Mouse (Mus musculus) hindbrain, embryonic 12.5 days (tissue): ENCODE data around the gene Zfp541. TPM values are rescaled to one million over a fixed set of nuclear protein-coding genes. Genes with fewer than 3 reads are reported as not detected.

ENCODE experiments used
- ATAC-seq: fragments of 200-750 bp; cut with Nextera tagmentation; 2 replicates; pipeline ENCODE4 v1.8.0; 2017; ENCODE audit warnings: moderate TSS enrichment; ENCODE audit not compliant: low FRiP score
- H3K27ac ChIP-seq: fragments of 300-500 bp; sonication (generic); 2 replicates; pipeline ENCODE4 v1.5.1; 2016; ENCODE audit warnings: mild to moderate bottlenecking
- H3K27me3 ChIP-seq: fragments of 300-500 bp; sonication (generic); 2 replicates; pipeline ENCODE4 v1.6.1; 2016; ENCODE audit warnings: mild to moderate bottlenecking
- H3K36me3 ChIP-seq: fragments of 300-500 bp; sonication (generic); 2 replicates; pipeline ENCODE4 v1.6.1; 2016; ENCODE audit warnings: mild to moderate bottlenecking
- H3K4me1 ChIP-seq: fragments of 300-500 bp; sonication (generic); 2 replicates; pipeline ENCODE4 v1.6.1; 2016
- H3K4me2 ChIP-seq: fragments of 300-500 bp; sonication (generic); replicated peaks from 2 replicates; pipeline ENCODE4 v1.6.1; 2016; ENCODE audit warnings: mild to moderate bottlenecking
- H3K4me3 ChIP-seq: fragments of 300-500 bp; sonication (generic); 2 replicates; pipeline ENCODE4 v1.5.1; 2016; ENCODE audit warnings: mild to moderate bottlenecking
- H3K9ac ChIP-seq: fragments of 300-500 bp; sonication (generic); 2 replicates; pipeline ENCODE4 v1.6.1; 2016; ENCODE audit warnings: mild to moderate bottlenecking, moderate library complexity
- H3K9me3 ChIP-seq: fragments of 300-500 bp; sonication (generic); replicated peaks from 2 replicates; pipeline ENCODE4 v1.6.1; 2016; ENCODE audit warnings: mild to moderate bottlenecking
- WGBS: fragments of 180-500 bp; shearing (Covaris S2); methylation state at CpG from one replicate; pipeline ENCODE4 v1.1.7; 2016; 5-methylcytosine and 5-hydroxymethylcytosine counted together
- polyA plus RNA-seq: library from polyadenylated mRNA; unstranded; fragments of >200 nt; fragmentation: Nextera tagmentation; extraction: Ambion mirVana; gene quantifications from 2 replicates; pipeline ENCODE4 v1.2.1, GENCODE M21; 2016

Gene Zfp541
- polyA plus RNA-seq, result 0.05 and 0.07 TPM in 2 replicates

DNA sequence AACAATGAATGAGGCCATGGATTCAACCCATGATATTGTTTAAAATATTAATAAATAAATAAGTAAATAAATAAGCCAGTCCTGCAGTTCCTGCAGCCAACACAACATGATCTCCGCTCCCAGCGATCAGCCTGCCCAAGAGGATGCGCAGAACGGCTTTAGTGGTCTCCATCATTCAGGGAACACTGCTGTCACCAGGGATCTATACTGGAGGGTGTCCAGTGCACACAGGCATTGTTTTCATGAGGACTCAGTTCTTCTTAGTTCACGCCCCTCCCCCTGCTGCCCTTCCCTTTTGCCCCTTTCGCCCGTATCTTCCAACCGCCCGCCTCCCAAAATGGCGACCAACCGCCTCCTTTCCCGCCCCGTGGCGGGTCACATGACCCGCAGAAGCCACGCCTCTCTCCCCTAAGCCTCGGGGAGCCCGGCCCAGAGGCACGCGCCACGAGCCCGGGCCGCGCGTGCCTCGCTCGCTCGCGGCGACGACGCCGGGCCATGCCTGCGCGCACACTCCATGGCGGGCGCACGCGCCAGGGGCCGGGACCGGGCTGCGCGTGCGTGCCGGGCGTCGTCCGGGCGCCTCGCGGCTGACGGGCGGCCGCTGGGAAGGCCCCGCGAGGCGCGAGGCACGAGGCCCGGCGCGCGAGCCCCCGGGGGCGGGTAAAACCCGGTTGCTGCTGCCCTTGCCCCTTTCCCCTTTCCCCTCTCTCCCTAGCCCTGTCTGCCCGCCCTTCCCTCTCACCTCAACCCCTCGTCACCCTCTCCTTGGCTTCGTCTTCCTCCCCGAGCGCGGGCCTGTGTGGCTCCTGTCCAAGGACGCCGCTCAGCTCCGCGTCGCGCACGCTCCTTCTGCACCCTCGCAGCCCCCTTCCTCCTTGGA lies at the start of gene Zfp541:
TSS of gene Zfp541 (plus strand) at position 596 of the 880 bp plus-strand sequence.
- 45% methylated on average over 79 of the region's 80 CpGs for WGBS
- H3K4me3 ChIP-seq, result no peak within 1 kb of the TSS; the same call in 1 of the 2 replicates
- H3K4me2 ChIP-seq, result peak within 1 kb of the TSS; percentile 34; the same call in 1 of the 2 replicates
- no peak within 1 kb of the TSS for H3K9ac ChIP-seq
- H3K9me3 ChIP-seq, result peaks cover 11% of the 10 kb centered on the region
- no peak within 1 kb of the TSS for H3K27ac ChIP-seq
- H3K27me3 ChIP-seq, result peaks cover 26% of the 10 kb centered on the region
- no peaks in the 10 kb centered on the region for H3K36me3 ChIP-seq
- 0 out of 2 replicates have a peak, but pooled peaks cover 2% of the 10 kb centered on the region for H3K4me1 ChIP-seq
- 0 out of 2 replicates have a peak, but pooled peaks have one; percentile 26 for ATAC-seq

GRCm38 (mm10) chr7:16012576-16013263 lies 48.9 kb upstream of the Zfp541 start:
- Histone ChIP-seq H3K27me3 (no peaks in the 10 kb centered on the region), H3K4me1 (no peaks in the 10 kb centered on the region), H3K4me2 (no peak overlapping the region), H3K9ac (no peak overlapping the region), H3K36me3 (peaks cover 6% of the 10 kb centered on the region), H3K9me3 (no peaks in the 10 kb centered on the region), H3K4me3 (no peak overlapping the region), H3K27ac (no peak overlapping the region)
- no peak for ATAC-seq
- WGBS, result 79% methylated on average over 11 of the region's 11 CpGs

- 67% methylated on average over 5 of the region's 5 CpGs for WGBS
- no peaks in the 10 kb centered on the region for H3K9me3 ChIP-seq
- no peak overlapping the region for H3K4me2 ChIP-seq
- peaks cover 6% of the 10 kb centered on the region for H3K36me3 ChIP-seq
- H3K27ac ChIP-seq, result no peak overlapping the region
- no peak for ATAC-seq
- H3K4me3 ChIP-seq, result no peak overlapping the region
- H3K4me1 ChIP-seq, result no peaks in the 10 kb centered on the region
- no peak overlapping the region for H3K9ac ChIP-seq
- H3K27me3 ChIP-seq, result no peaks in the 10 kb centered on the region
Observed at GRCm38 (mm10) chr7:16013722-16014275, 47.8 kb upstream of the Zfp541 start.

GRCm38 (mm10) chr7:16014521-16015175 lies 47.0 kb upstream of the Zfp541 start:
- Histone ChIP-seq H3K9me3 (no peaks in the 10 kb centered on the region), H3K9ac (no peak overlapping the region), H3K4me1 (no peaks in the 10 kb centered on the region), H3K36me3 (peaks cover 6% of the 10 kb centered on the region), H3K4me2 (no peak overlapping the region), H3K27me3 (no peaks in the 10 kb centered on the region), H3K4me3 (no peak overlapping the region), H3K27ac (no peak overlapping the region)
- WGBS, result 91% methylated on average over 8 of the region's 8 CpGs
- ATAC-seq, result no peak

- no peak overlapping the region for H3K4me2 ChIP-seq
- no peaks in the 10 kb centered on the region for H3K4me1 ChIP-seq
- H3K9me3 ChIP-seq, result no peaks in the 10 kb centered on the region
- peaks cover 6% of the 10 kb centered on the region for H3K36me3 ChIP-seq
- 90% methylated on average over 5 of the region's 5 CpGs for WGBS
- H3K9ac ChIP-seq, result no peak overlapping the region
- H3K27ac ChIP-seq, result no peak overlapping the region
- no peak for ATAC-seq
- H3K27me3 ChIP-seq, result no peaks in the 10 kb centered on the region
- no peak overlapping the region for H3K4me3 ChIP-seq
Observed at GRCm38 (mm10) chr7:16015384-16015783, 46.2 kb upstream of the Zfp541 start.

DNA sequence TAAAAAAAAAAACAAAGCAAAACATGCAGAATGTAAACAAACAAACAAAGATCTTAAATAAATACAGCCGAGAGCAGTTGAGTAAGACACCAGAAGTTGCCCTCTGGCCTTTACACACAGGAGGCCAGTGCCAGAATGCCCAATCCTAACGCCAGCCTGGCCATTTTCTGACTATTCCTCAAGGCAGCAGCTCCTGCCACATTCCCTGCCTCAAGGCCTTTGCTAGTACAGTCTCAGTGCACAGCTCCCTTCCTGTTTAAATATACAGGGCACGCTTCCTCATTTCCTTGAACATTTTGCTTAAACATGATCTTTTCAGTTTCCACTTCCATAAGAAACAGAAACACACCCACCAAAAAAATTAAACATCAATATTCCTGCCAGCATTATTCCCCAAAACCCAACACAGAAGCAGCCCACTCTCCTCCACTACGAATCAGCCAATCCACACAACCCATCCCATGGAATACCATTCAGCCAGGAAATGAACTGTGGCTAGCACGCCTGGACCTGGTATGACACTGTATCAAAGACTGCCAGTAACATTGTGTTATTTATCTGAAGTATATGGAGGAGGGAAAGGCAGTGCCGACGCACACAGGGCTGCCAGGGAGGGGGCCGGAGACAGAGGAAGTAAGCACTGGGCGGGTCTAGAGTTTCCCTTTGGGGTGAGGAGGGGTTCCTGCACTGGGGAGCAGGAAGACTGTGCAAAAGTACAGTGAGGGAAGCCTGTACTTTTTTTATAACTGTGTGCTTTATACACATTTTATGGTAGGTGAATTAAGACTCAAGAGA lies 43.4 kb upstream of the Zfp541 start:
- 85% methylated on average over 9 of the region's 9 CpGs for WGBS
- no peak overlapping the region for H3K9ac ChIP-seq
- no peak for ATAC-seq

GRCm38 (mm10) chr7:16019256-16020094 lies 42.1 kb upstream of the Zfp541 start:
- 91% methylated on average over 5 of the region's 5 CpGs for WGBS
- Histone ChIP-seq H3K4me2 (no peak overlapping the region), H3K9me3 (no peaks in the 10 kb centered on the region), H3K27me3 (no peaks in the 10 kb centered on the region), H3K4me3 (no peak overlapping the region), H3K27ac (no peak overlapping the region), H3K9ac (no peak overlapping the region), H3K36me3 (no peaks in the 10 kb centered on the region; the same call in 1 of the 2 replicates), H3K4me1 (peaks cover 5% of the 10 kb centered on the region)
- no peak for ATAC-seq

More for the DNA sequence above, 43.4 kb upstream of the Zfp541 start:
- no peak overlapping the region for H3K27ac ChIP-seq
- H3K4me2 ChIP-seq, result no peak overlapping the region
- H3K36me3 ChIP-seq, result no peaks in the 10 kb centered on the region; the same call in 1 of the 2 replicates
- H3K4me1 ChIP-seq, result peaks cover 5% of the 10 kb centered on the region
- H3K9me3 ChIP-seq, result no peaks in the 10 kb centered on the region
- no peaks in the 10 kb centered on the region for H3K27me3 ChIP-seq
- H3K4me3 ChIP-seq, result no peak overlapping the region

DNA sequence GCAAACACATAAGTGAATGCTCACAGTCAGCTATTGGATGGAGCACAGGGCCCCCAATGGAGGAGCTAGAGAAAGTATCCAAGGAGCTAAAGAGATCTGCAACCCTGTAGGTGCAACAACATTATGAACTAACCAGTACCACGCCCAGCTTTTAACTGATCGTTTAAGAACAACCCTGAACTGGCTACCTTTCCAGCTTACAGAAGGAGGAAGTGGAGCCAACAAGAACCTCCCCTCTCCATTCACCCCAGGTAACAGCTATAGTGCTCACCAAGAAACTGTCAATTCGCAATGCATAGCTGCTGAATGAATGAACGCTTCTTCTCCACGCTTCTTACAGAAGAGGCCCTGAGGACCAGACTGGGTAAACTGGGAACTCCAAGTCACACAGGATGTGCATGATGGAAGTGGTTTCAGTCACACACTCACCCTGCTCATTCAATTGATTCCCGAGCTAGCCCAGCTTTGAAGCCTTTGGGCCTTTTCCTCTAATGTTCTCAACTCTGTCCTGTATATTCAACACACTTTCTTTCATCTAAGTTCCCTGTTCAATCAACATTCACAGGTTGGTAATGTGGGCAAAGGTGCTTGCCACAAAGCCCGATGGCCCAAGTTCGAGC lies 36.9 kb upstream of the Zfp541 start:
- H3K27me3 ChIP-seq, result no peaks in the 10 kb centered on the region
- no peak overlapping the region for H3K4me2 ChIP-seq
- H3K9ac ChIP-seq, result no peak overlapping the region
- H3K4me1 ChIP-seq, result peaks cover 7% of the 10 kb centered on the region
- no peaks in the 10 kb centered on the region for H3K36me3 ChIP-seq
- 92% methylated on average over 8 of the region's 8 CpGs for WGBS
- H3K4me3 ChIP-seq, result no peak overlapping the region
- H3K27ac ChIP-seq, result no peak overlapping the region
- H3K9me3 ChIP-seq, result no peaks in the 10 kb centered on the region
- ATAC-seq, result no peak

DNA sequence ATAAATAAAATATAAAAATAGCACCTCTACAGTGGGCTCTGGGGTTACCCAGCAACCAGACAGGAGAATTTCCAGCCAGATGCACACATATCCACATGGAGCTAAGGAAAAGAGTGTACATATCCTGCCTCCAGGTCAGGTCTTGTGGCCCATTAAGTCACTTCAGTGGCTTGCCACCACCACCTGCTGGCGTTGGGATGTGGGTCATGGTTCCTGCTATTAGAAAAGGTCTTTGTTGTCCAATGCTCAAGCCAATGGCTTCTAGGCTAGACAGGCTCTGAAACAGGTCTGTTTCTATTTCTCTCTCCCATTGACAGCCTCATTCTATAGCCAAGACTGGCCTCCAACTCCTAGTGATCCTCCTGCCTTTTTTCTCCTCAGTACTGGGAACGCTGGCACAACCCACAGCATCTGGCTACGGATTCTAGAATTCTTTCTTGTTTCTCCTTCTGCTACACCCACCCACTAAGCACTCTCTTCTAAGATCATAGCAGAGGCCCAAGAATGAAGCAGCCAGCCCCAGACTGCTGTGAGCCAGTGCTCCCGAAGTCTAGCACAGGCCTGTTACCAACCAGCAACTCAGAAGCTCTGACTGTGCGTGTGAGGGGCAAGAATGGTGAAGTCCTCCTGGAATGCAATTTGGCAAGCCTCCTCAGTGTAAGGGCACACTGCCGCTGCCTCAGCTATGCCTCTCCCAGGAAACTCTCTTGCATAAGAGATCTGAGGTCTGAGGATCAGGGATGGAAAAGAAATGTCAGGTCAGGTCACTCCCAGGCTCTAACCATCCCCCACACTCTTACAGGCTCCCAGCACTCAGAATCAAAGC lies 33.3 kb upstream of the Zfp541 start:
- Histone ChIP-seq H3K9ac (no peak overlapping the region), H3K27ac (no peak overlapping the region), H3K4me1 (peaks cover 2% of the 10 kb centered on the region; the same call in 1 of the 2 replicates), H3K27me3 (no peaks in the 10 kb centered on the region), H3K9me3 (peaks cover 5% of the 10 kb centered on the region; the same call in 1 of the 2 replicates), H3K4me2 (no peak overlapping the region), H3K4me3 (no peak overlapping the region), H3K36me3 (peaks cover 13% of the 10 kb centered on the region; the same call in 1 of the 2 replicates)
- ATAC-seq, result no peak
- 91% methylated on average over 6 of the region's 6 CpGs for WGBS

GRCm38 (mm10) chr7:16031072-16031471 lies 30.5 kb upstream of the Zfp541 start:
- Histone ChIP-seq H3K4me3 (no peak overlapping the region), H3K4me1 (peaks cover 2% of the 10 kb centered on the region; the same call in 1 of the 2 replicates), H3K9ac (no peak overlapping the region), H3K4me2 (no peak overlapping the region), H3K36me3 (peaks cover 13% of the 10 kb centered on the region; the same call in 1 of the 2 replicates), H3K27me3 (no peaks in the 10 kb centered on the region), H3K9me3 (peaks cover 5% of the 10 kb centered on the region; the same call in 1 of the 2 replicates), H3K27ac (no peak overlapping the region)
- ATAC-seq, result no peak
- 94% methylated on average over 4 of the region's 4 CpGs for WGBS
